Mouse (Mus musculus) MEL-GATA-1-ER (cell line): ENCODE data around the gene Gm8011.
"Not testable (repeated sequence)": the region's sequence is repeated elsewhere in the genome, so short reads cannot be mapped to it uniquely, and the experiment has no call there.

Source experiments
- DNase-seq: peaks from one replicate; pipeline ENCODE4 v3.0.0-alpha.2; 2012; ENCODE audit warnings: low read depth; ENCODE audit errors: extremely low read depth

The Gm8011 gene

GRCm38 (mm10) chr14:42463581-42463980 lies at the start of gene Gm8011:
Gene Gm8011 (plus strand): TSS chr14:42463881.
- not testable (repeated sequence) for DNase-seq

- DNase-seq = not testable (repeated sequence)
These were observed 24.1 kb upstream of the Gm8011 start, which contains the start of gene Gm8005 for GRCm38 (mm10) chr14:42439573-42439972. Gene Gm8005 (minus strand): TSS chr14:42439673.

- not testable (repeated sequence) for DNase-seq
These were observed 38.6 kb downstream of the Gm8011 start, which contains the start of gene Gm8020 for GRCm38 (mm10) chr14:42502249-42502648. Gene Gm8020 (minus strand): TSS chr14:42502349.
